Mouse (Mus musculus) testis, postnatal 14 days (tissue): ENCODE results near the gene Bin2.

Experiments
- DNase-seq: peaks from one replicate; pipeline ENCODE4 v3.0.0; 2021; ENCODE audit warnings: low spot score

The Bin2 gene

GRCm38 (mm10) chr15:100669337-100669736, at the start of gene Bin2:
Gene Bin2 (minus strand): TSS chr15:100669553.
- DNase-seq = peak; percentile 72

DNA sequence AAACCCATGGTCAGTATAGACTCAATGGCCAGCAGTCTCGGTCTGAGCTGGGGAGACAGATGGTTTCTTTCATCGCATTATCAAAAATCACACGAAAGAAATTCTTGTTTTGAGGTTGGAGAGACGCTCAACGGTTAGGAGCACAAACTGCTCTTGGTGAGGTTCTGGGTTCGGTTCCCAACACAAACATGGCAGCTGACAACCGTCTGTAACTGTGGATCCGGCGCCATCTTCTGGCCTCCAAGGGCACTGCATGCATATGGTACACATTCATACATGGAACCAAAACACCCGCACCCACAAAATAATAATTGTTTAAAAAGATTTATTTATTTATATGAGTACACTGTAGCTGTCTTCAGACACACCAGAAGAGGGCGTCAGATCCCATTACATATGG, 49.2 kb upstream of the Bin2 start:
- no peak for DNase-seq

- DNase-seq = no peak
Measured at GRCm38 (mm10) chr15:100717933-100718332, 48.6 kb upstream of the Bin2 start.

GRCm38 (mm10) chr15:100715399-100715993, 46.1 kb upstream of the Bin2 start:
- no peak for DNase-seq

DNA sequence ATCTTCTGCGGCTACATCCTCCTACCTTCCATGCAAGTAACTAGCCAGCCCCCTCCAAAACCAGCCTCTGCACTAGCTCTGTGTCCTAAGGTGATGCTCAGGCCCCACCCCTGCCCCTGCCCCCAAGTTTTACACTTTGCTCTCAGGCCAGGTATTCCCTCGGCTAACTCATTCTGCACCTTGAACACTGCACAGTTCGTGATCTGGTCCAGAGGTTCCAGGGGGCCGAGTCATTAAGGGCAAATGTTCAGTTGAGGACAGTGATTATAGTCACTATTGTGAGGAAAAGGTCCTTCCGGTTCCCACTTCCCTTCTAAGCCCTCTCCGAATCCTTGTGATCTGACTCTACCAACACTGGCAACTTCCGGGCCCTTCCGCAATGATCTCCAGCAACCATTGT, 45.1 kb upstream of the Bin2 start:
- DNase-seq = no peak

GRCm38 (mm10) chr15:100710838-100711237, 41.5 kb upstream of the Bin2 start:
- DNase-seq = no peak

DNA sequence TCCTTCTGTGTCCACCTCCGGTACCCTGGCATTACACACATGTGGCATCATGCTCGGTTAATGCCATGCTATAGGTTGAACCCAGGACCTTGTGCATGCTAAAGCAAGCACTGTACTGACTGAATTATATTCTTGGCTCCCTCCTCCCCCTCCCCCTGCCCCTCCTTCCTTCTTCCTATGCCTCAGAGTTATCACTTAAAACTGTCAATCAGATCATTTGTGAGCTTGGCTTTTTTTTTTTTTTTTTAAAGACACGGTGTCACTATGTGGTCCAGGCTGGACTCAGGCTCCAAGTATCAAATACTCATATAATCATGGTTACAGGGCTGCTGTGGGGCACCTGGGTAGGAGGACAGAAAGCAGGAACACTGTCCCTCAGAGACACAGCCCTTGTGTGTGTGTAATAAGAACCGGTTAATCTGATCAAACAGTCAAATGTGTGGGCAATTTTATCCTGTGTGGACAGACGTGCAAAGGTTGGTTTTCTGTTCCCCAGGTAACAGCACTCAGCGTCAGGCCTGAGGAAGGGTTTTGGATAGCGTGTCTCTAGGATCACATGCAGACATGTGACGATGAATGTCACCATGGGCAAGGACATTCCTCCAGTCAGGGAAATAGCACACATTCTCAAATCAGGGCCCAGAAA, 39.2 kb upstream of the Bin2 start:
- no peak for DNase-seq

DNA sequence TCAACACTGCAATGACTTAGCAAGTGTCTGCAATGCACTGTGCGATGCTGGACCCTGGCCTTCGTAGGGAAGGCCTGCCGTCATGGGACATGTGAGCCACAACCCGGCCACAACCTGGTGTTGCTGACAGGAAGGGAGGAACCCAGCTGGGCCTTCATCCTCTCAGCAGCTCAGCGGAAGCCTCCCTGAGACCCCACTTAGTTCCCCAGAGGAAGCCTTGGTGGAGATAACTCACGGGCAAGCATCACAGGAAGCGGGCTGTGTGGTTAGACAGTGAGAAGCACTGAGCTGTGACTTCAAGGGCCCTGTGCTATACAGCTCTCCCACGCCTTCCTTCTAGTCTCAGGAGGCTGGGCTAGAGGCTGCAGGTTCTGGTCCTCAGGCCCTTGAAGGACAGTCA, 36.9 kb upstream of the Bin2 start:
- DNase-seq = no peak

GRCm38 (mm10) chr15:100705376-100705775, 36.0 kb upstream of the Bin2 start:
- no peak for DNase-seq

DNA sequence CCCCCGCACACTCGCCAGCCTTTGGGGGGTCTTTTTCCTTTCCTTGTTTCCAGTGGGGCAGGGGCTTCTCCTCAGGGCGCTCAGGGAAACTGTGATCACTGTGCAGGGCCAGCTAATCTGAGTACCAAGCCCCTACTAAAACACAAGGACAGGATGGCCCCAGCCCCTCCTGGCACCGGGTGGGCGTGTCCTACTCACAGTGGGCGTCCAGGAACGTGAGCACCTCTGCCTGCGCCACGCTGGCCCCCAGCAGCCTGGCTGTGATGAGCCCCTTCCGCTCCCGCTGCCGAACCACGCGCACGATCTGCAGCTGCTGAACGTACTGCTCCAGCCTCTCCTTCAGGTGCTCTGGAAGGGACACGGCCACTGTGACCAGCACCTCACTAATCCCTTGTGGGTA, 34.6 kb upstream of the Bin2 start:
- no peak for DNase-seq

DNA sequence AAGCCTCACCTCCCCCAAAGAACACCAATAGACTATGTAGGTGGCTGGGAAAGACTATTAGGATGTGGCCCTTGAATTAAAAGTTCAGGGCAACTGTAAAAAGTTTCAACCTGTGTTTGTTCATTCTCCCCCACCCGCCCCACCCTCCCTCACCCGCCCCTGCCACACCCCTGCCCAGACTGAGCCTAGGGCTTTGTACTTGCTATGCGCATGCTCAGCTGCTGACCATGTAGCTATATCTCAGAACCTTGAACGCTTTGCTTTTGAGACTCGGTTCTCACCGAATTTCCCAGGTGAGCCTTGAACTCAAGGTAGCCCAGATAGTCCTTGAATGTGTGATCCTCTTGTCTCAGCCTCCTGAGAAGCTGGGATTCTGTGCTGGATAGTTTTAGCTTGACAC, 32.5 kb upstream of the Bin2 start:
- DNase-seq = no peak

DNA sequence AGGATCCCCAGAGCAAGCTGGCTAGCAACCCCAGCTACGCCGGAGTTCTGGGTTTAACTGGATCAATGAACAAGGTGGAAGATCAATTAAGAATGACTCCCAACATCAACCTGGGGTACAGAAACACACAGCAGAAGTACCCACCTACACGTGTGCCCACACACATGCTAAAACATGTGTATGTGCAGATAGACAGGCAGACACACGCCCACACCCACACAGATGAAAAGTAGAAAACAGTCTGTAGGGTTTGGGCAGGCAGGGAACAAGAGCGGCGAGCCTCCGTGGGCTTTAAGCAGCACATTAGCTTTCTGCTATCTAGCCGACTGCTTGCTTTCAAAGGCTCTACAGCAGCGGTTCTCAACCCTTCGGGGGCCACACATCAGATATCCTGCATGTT, 31.8 kb upstream of the Bin2 start:
- DNase-seq = no peak

GRCm38 (mm10) chr15:100700424-100700823, 31.1 kb upstream of the Bin2 start:
- DNase-seq = no peak

DNA sequence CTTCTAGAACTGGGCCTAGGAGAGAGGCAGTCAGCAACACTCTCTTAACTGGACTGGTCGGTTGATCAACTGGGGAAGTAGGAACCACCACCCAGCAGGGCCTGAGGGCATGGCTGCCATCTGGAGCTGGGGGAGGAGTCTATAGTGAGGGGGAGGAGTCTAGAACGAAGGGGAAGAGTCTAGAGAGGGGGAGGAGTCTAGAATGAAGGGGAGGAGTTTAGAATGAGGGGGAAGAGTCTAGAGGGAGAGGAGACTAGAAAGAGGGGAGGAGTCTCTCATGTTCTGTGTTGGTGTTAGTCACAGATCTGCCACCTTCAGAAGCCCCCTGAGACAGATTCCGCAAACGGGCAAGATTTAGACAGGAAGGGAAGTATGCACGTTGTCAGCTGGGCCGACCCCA, 30.0 kb upstream of the Bin2 start:
- DNase-seq = no peak

- DNase-seq = no peak
Measured at GRCm38 (mm10) chr15:100698078-100698477, 28.7 kb upstream of the Bin2 start.

- DNase-seq = no peak
Measured at GRCm38 (mm10) chr15:100694406-100694805, 25.1 kb upstream of the Bin2 start.

GRCm38 (mm10) chr15:100691990-100692389, 22.6 kb upstream of the Bin2 start:
- no peak for DNase-seq

GRCm38 (mm10) chr15:100687430-100687971, 18.1 kb upstream of the Bin2 start, which contains the start of gene Cela1:
Gene Cela1 (minus strand): TSS chr15:100687921.
- no peak for DNase-seq

DNA sequence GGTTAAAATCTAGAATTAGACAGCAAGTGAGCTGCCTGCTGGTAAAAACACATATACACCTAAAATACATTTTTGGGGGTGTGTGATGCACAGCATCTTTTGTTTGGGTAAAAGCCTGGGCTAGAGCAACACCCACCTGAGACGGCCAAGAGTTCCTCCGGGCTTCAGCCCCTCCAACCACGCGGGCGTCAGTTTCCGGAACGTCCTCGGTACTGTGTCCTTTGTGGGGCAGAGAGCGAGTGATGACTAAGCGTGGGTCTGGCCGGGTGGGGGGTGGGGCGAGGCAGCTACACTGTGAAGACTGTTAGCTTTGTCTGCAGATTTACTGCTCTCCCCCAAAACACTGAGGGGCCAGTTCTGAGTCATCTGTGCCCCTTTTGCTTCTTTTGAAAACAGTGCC, 17.6 kb upstream of the Bin2 start:
- no peak for DNase-seq

GRCm38 (mm10) chr15:100686434-100686833, 17.1 kb upstream of the Bin2 start:
- no peak for DNase-seq

DNA sequence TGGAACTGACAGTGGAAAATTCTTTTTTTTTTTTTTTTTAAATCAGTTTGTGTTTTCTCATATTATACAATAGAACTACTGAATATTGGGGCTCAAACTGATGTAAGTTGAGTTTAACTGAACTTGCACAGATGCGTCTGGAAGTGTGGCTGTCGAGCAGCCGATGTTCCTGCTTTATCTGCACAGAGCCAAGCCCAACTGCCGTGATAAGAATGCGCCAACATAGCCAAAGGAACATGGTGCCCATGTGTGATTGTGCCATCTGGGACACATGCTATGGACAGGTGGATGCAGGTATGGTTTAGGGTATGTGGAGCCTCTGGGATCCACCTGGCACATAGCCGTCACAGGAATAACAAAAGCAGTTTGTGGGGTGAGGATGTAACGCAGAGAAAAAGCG, 16.5 kb upstream of the Bin2 start:
- DNase-seq = no peak

DNA sequence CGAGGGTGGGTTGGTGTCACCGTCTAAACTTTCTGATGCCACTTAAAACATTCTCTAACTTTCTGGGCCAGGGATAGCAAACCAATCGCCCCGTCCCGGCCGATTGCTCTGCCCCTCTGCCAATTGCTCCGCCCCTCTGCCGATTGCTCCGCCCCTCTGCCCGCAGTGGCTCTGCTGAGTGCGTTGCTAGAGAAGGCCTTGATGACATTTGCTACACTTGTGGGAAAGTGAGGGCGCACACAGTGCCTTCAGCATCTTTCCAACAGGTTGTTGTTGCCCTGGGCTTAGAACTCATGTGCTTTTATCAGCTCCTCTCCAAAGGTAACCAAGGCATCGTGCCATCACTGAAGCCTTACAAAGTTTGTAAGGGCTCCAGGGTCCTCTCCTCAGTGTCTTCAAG, 15.9 kb upstream of the Bin2 start:
- no peak for DNase-seq

DNA sequence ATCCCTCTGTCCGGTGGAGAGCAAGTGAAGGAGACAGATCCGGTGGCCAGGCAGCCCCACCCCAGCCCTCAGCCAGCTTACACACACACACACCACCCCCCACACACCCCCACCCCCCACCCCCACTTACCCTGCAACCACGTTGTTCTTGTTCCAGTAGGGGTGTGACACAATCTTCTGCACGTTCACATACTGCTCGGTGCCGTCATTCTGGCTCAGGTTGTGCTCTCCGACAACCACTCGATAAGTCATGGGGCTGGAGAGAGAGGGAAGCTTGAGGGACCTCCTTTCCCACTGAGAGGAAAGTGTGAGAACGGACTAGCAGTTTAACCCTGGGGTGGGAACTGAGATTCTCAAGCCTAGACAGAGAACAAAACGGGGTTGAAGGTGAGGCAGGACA, 15.1 kb upstream of the Bin2 start:
- no peak for DNase-seq

GRCm38 (mm10) chr15:100683041-100683440, 13.7 kb upstream of the Bin2 start:
- DNase-seq = no peak
